Mouse (Mus musculus): ENCODE results near the gene Foxp3.

The Foxp3 gene

DNA sequence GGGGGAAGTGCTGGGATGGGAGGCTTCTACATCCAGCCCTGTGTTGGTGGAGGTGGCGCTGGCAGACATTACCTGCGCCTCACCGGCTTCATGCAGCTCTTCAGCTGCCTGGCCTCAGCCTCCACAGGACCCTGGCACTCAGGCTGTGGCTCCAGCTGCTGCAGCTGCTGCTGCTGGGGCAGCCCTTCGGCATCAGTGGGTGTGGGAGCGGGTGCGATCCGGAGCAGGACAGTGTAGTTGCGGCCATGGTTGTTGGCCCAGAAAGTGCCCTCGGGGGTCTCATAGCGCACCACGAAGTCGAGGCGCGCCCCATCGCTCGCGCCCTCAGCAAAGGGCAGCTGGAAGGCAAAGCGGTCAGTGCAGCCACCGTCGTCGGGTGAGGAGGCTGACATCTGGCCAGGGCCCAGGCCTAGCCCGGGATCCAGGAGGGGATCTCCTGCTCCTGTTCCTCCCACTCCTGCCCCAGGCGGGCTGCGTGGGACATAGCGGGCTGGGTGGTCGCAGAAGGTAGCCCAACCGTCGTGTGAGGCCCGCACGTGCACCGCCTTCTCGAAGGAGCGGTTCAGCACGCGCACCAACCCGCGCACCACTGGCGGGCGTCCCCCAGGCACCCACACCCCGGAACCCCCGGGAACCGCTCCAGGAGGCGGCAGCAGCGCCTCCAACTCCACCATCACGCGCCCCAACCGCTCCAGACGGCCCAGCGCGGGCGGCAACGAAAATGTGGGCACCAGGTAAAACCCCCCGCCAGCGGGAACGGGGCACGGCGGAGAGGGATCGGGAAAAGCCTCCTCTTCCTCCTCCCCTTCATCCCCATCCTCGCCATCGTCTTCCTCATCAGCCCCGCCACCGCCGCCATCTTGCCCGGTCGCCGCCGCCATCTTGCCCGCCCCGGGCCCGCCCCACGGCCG, at the start of gene Foxp3:
Gene Foxp3 (plus strand): TSS at position 469 of the 911 bp plus-strand sequence.
- in situ Hi-C loops (cut with MboI; ENCODE audit: low sequenced_read_pairs): no loop called here

DNA sequence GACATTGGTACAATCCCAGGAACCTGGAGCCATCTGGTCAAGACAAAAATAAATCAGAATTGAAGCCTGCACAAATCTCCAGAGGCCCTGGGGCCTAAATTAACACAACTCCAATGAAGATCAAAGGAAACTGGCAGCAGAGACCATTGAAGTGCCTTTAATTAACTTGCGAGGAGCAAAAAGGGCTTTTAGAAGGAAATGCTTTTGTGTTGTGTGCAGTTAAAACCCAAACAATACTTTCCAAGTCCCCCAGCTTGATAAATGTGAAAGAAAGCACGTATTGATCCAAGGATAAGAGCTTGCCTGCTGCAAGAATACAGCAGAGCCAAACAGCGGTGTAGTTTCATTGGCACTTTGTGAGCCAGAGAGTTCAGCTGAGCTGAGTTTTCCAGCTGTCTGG, 48.5 kb upstream of the Foxp3 start:
- in situ Hi-C loops (cut with MboI; ENCODE audit: low sequenced_read_pairs): no loop called here

DNA sequence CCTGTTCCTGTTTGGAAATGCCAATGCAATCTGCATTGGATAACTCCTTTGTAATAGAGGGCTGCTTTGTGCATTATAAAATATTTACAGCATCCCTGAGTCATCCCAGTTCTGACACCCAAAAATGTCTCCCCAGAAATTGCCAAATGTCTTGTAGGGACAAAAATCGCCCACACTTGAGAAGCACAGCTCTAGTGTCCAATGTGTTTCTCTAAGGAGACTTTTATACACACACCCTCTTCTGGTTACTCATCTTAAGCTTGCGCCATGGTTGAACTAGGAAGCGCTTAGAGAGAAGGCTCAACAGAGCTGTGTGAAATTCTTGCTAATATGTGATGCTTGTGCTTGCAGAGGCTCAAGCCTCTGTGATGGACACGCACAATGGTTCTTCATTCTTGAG, 20.0 kb upstream of the Foxp3 start:
- in situ Hi-C loops (cut with MboI; ENCODE audit: low sequenced_read_pairs): no loop called here

DNA sequence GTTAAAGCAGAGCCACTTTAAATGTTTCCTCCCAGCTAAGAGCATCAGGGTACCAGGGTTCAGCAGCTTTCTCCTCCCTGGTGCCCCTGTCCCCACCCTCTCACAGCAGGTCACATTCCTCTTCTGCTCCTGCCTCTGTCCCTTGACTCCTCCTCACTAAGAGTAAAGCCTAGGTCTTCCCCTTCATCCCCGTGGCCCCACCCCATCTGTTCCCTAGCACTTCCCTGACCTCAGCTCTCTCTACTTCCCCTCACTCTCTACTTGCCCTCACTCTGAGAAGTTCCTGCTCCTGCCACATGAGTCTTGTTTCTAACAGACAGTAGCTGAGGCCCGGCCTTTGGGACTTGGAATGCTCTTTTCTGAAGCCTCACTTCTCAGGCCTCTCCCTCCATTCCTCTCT, 10.4 kb upstream of the Foxp3 start:
- in situ Hi-C loops (cut with MboI; ENCODE audit: low sequenced_read_pairs): no loop called here

DNA sequence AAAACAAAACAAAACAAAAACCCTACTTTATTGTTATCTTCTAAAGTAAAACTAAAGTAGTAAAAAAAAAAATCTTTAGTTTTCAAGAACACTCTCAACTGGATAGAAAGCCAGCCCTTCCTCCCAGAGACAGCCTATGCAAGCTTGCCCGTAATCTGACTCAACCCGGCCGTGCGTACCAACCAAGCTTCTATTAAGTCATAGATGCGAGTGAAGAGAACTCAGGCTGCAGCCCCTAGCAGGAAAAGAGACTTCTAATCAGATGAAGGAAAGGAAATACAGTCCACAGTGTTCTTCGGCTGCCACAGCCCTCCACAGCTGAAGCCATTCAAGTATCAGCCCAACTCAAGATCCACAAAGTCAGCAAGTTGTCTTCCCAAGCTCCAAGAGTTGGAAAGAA, 7.1 kb upstream of the Foxp3 start:
- in situ Hi-C loops (cut with MboI; ENCODE audit: low sequenced_read_pairs): no loop called here

DNA sequence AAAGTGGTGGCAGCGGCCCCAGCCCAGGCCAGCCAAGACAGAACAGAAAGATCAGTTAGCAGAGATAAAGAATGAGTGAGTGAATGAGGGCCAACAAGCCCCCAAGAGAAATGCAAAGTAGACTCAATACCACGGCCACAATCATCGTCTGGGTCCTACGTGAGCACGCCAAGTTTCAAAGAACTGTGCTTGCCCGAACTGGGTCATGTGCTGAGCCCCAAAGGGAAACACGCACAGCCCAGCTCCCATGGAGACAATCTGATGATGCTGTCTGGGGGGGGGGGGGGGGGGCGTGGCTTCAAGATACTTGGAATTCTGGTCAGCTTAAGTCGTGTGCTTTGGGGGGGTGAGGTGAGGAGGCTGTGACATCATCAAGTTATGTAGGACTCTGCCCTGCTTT, 6.0 kb upstream of the Foxp3 start:
- in situ Hi-C loops (cut with MboI; ENCODE audit: low sequenced_read_pairs): no loop called here

DNA sequence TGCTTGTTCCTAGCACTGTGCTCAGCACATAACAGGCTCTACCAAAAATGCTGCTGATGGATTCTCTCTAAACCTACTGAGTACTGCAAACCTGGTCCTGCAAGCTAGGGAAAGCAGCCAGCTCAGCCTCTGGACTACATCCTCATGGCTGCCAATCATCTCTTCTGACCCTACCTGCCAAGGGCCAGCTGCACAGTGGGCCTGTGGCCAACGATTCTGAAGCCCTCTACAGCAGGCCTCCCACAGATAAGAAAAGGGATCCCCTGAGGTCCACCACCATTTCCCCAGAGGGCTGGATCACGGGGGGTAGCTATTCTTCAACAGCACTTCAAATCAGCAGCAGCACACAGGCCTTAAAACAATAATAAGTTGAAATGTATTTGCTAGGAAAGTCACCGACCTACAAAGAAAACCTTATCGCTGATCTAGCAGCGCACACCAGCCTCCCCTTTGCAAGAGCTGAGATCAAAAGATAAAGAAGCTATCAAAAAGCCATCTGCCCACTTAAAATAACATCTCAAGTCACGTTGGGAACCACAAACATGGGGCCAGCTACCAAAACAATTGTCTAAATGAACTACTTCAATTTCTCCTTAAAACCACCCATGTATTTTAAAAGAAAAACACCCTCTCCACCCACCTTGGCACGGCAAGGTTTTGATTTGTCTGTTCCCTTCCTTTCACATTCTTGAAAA, 2.8 kb upstream of the Foxp3 start:
- in situ Hi-C loops (cut with MboI; ENCODE audit: low sequenced_read_pairs): no loop called here

DNA sequence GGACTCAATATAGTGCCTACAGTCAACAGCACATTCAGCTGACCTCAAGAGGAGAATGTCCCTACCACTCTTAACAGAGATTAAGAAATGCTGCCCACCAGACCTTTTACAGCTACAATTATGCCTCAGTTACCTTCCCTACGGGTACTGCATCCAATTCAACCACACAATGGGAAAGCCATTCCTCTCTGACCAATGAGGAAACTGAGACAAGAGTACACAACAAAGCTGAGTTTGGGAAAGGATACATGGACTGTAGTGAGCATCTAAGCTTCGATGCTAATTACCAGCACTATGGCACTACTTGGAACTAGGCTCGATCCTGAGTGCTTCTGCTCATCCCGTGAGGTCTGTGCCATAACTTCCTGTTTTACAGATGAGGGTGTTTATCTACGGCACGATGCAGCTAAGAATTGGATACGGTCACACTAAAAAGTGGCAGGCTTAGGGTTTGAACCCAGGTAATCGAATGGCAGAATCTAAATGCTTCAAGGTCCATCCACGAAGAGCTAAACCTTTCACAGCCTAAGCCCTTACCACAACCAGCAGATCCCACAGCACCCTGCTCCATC, 1.8 kb upstream of the Foxp3 start:
- in situ Hi-C loops (cut with MboI; ENCODE audit: low sequenced_read_pairs): no loop called here

DNA sequence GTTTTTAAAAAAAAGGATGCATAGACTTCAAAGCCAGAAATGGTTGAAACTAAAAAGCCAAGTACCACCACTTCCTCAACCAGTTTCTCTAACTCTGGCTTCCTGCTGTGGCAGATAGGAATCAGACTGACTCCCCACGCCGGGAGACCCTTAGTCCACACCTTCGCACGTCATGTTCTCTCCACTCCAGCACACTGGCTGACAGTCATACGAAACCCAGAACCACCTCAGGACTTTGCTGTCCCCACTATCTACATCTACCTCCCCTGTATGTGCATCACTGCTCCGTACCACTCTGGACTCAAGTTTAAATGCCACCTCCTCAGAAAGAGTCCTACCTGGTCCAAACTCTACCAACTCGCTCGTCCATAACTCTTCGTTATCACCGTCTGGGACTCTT, 978 bp upstream of the Foxp3 start:
- in situ Hi-C loops (cut with MboI; ENCODE audit: low sequenced_read_pairs): no loop called here

DNA sequence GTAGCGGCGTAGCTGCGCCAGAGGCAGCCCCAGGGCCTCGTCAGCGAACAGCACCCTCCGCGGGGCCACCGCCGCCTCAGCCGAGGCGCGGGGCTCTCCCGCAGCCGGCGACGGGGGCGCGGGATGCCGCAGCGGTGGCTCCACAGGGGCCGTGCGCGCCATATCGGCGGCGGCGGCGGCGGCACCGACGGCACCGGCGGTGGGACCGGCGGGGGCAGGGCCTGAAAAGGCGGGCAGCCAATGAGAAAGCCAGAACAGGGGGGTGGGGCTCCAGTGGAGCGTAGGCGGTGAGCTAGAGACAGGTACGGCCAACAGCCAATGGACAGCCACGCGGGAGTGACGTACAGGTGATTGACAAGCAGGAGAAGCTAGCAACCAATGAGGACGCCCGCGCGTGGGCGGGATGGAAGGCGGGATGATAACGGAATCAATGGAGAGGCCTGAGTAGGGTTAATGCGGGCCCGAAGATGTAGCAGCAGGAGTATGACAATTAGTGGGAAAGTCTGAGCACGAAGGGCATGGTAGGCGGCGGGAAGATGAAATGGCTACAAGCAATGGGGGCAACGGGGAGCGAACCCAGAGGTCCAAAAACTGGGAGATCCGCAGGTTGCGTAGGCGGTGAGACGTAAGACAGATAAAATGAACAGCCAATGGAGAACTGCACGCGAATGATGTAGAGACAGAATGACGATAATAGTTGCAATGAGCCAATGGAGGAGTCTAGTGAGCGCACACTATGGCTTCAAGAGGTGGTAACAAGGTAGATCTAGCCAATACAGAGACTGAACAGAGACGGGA, 842 bp downstream of the Foxp3 start, which contains the start of gene Ppp1r3f:
Gene Ppp1r3f (minus strand): TSS at position 197 of the 798 bp plus-strand sequence.
- in situ Hi-C loops (cut with MboI; ENCODE audit: low sequenced_read_pairs): no loop called here

DNA sequence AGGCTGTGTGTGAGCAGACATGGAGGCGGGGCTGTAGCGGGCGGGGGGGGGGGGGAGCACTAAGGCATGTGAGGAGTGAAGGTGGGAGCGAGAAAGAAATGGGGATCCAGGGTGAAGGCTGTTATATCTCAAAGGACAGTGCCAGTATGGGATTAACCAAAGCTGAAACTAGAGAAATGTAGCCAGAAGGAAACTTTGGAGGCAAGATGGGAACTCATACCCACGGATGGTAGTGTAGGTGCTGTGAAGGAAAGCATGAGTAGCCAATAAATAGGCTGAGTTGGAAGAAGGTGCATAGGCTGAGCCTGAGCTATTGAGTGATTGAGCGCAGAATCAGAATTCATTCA, 1.4 kb downstream of the Foxp3 start:
- in situ Hi-C loops (cut with MboI; ENCODE audit: low sequenced_read_pairs): no loop called here

DNA sequence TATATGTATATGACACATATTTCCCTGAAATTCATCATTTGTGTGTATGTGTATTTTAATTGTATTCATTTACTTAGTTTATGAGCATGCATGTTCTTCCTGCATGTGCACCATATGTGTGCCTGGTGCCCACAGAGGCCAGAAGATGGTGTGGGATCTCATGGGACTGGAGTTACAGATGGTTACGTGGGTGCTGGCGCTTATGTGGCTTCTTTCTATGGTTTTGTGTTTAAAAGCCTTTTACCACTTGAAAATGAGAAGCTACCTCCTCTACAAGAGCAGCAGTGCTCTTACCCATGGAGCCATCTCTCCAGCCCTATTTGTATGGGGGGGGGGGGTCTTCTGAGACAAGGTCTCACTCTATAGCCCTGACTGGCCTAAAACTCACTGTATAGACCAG, 7.7 kb downstream of the Foxp3 start:
- in situ Hi-C loops (cut with MboI; ENCODE audit: low sequenced_read_pairs): no loop called here

DNA sequence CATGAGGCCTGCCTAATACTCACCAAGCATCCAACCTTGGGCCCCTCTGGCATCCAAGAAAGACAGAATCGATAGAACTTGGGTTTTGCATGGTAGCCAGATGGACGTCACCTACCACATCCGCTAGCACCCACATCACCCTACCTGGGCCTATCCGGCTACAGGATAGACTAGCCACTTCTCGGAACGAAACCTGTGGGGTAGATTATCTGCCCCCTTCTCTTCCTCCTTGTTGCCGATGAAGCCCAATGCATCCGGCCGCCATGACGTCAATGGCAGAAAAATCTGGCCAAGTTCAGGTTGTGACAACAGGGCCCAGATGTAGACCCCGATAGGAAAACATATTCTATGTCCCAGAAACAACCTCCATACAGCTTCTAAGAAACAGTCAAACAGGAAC, 10.4 kb downstream of the Foxp3 start:
- in situ Hi-C loops (cut with MboI; ENCODE audit: low sequenced_read_pairs): no loop called here

DNA sequence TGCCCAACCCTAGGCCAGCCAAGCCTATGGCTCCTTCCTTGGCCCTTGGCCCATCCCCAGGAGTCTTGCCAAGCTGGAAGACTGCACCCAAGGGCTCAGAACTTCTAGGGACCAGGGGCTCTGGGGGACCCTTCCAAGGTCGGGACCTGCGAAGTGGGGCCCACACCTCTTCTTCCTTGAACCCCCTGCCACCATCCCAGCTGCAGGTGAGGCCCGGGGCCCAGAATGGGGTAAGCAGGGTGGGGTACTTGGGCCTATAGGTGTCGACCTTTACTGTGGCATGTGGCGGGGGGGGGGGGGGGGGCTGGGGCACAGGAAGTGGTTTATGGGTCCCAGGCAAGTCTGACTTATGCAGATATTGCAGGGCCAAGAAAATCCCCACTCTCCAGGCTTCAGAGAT, 12.9 kb downstream of the Foxp3 start:
- in situ Hi-C loops (cut with MboI; ENCODE audit: low sequenced_read_pairs): no loop called here

DNA sequence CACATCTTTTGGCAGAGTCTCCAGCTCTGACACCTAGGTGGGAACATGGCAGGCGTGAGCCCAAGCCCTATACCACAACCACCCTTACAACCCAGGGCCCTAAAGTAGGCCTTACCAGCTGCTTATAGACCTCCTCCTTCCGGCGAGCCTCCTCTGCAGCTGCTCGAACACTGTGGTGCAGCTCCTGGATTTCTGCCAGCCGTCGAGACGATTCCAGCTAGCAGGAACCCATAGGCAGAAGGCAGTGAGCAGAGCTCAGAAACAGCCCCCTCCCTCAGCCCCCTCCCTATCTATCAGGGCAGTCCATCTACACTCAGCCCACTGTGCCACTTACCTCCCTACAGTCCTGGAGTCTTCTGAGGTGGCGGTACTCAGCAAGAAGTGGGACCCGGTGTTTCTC, 21.9 kb downstream of the Foxp3 start:
- in situ Hi-C loops (cut with MboI; ENCODE audit: low sequenced_read_pairs): no loop called here

DNA sequence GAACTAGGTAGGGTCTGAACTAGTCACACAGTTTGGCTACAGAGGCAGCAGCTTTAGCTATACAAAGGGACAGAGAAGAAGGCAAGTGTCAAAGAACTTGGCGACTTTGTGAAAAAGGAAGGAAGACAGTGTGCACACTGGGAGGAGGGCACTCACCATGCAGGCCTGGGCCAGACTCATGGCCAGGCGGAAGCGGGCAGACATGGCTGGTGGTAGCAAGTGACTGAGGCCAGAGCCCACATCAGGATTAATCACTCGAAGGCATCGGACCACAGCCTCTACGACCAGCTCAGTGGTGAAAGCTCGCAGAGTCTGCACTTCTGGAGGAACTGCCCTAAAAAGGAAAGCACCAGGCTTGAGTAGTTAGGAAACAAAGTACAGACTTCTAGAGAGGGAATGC, 30.6 kb downstream of the Foxp3 start:
- in situ Hi-C loops (cut with MboI; ENCODE audit: low sequenced_read_pairs): no loop called here

DNA sequence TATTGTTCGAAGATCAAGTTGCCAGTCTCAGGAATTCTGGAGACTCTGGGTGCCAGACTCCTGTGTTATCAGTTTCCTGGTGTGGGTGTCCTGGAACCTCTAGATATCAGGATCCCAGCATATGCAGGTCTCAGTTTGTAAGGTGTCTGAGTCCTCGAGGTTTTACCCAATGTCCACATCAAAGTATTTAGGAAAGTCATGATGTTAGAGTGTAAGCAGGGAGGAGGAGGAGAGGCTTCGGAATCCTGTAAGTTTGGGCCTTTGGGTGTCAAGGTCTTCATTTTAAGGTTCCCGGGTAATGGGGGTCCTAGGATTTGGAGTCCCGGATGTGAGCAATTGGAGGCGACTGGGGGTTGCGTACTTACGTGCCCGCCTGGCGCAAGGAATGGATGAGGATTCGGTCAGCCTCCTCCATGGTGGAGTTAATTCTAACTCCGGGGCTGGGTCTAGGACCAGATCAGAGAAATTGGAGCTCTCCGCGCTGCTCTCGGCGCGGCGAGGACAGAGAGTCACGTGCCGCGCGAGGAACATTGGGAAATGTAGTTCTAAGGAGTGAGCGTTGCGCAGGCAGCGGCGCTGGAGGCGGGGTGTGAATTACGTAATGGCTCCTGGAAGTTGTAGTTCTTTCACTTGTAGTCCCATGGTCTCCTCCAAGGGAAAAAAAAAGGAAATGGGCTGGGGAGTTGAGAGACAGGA, 31.6 kb downstream of the Foxp3 start, which contains the start of gene Ccdc22:
Gene Ccdc22 (minus strand): TSS at position 639 of the 696 bp plus-strand sequence.
- in situ Hi-C loops (cut with MboI; ENCODE audit: low sequenced_read_pairs): no loop called here

DNA sequence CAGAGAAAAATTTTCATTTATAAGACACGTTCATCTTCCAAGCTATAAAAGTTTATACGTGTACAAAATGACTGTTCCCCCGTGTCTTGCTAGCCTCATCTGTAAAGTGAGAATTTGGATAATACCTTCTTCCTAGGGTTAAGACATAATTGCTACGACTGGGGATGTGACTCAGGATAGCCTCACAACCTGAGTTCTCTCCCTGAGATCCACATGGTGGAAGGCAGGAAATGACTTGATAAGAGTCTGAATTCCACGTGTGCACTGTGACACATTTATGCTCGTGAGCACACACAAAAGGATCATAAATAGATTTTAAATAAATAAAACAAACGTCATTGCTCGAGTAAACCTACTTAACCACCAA, 32.1 kb downstream of the Foxp3 start:
- in situ Hi-C loops (cut with MboI; ENCODE audit: low sequenced_read_pairs): no loop called here

DNA sequence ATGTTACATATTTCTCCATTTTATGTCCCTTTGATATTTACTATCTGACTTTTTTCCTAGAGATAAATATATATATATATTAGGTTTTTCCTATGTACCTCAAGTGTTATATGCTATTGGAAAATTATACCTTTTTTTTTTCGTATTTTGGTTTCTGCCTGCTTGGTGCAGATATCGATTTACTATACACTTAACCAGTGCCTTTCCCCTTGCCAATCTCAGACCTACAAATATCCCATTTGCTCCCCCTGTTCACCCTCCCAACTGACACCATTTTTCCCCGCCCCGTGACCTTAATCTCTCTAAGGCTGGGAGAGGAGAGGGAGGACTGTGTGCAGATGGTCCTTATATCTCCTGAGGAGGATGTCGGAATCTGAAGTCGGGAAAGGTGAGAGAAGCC, 33.3 kb downstream of the Foxp3 start, which contains the start of gene Cacna1f:
Gene Cacna1f (plus strand): TSS at position 301 of the 400 bp plus-strand sequence.
- in situ Hi-C loops (cut with MboI; ENCODE audit: low sequenced_read_pairs): no loop called here

DNA sequence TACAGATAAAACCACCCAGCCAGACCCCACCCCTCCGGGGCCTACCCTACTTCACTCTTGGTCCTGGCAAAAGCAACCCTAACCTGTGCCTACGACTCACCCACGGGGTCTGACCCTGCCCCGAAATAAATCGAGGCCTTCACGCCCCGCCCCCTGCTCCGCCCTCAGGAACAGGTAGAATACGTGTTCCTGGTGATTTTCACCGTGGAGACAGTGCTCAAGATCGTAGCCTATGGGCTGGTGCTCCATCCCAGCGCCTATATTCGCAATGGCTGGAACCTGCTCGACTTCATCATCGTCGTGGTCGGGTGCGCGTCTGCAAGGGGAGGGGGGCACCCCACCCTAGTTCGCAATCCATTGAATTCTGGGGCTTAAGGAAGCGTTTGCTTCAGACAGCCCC, 36.6 kb downstream of the Foxp3 start:
- in situ Hi-C loops (cut with MboI; ENCODE audit: low sequenced_read_pairs): no loop called here
